Mouse (Mus musculus): Measurements from ENCODE around the gene Gm17332. TPM values are rescaled to one million over a fixed set of nuclear protein-coding genes. Genes with fewer than 3 reads are reported as not detected.

Gm17332 gene
- not detected in 2 replicates for polyA plus RNA-seq (2012; rRNA removed)

GRCm38 (mm10) chr11:31182362-31182761 is at the start of gene Gm17332:
Gene Gm17332, minus strand, starts transcription at chr11:31182462.

Other genes starting within 250 kb of the Gm17332 start
- 12.9 and 25.3 TPM in 2 replicates for gene Erlec1, start 228.1 kb downstream of the Gm17332 start, polyA plus RNA-seq (2012; rRNA removed)
- 2.9 and 3.1 TPM in 2 replicates for gene Chac2, start 196.1 kb downstream of the Gm17332 start, polyA plus RNA-seq (2012; rRNA removed)
- gene Stc2, start 187.6 kb upstream of the Gm17332 start, polyA plus RNA-seq (2012; rRNA removed), result 12.7 and 15.7 TPM in 2 replicates

Data from ovary, adult 2 months (tissue).